Mouse (Mus musculus) heart, adult 2 months (tissue): ENCODE results near the gene Syngr1. TPM values are rescaled to one million over a fixed set of nuclear protein-coding genes. Genes with fewer than 3 reads are reported as not detected.

ENCODE experiments used
- DNase-seq, 2 experiments: peaks; one replicate each; pipeline ENCODE4 v3.0.0; 2021
- H3K27ac ChIP-seq: fragments of 200-600 bp; 2 replicates; pipeline ENCODE4 v1.8.1; 2022
- H3K27me3 ChIP-seq: fragments of 200-500 bp; 2 replicates; pipeline ENCODE4 v1.6.1; 2012; ENCODE audit warnings: mild to moderate bottlenecking, low read length, inconsistent platforms, mixed read lengths; ENCODE audit not compliant: control insufficient read depth, insufficient read depth
- H3K36me3 ChIP-seq: fragments of 200-500 bp; 2 replicates; pipeline ENCODE4 v1.6.1; 2012; ENCODE audit warnings: low read length, inconsistent platforms; ENCODE audit not compliant: control insufficient read depth, insufficient read depth
- H3K4me1 ChIP-seq: fragments of 200-500 bp; 2 replicates; pipeline ENCODE4 v1.6.1; 2011; ENCODE audit warnings: low read length; ENCODE audit not compliant: control insufficient read depth, insufficient read depth
- H3K4me3 ChIP-seq: fragments of 200-600 bp; 2 replicates; pipeline ENCODE4 v1.8.1; 2022
- H3K79me2 ChIP-seq: fragments of 200-500 bp; replicated peaks from 2 replicates; pipeline ENCODE4 v1.6.1; 2012; ENCODE audit warnings: mild to moderate bottlenecking, inconsistent platforms, low read length, moderate library complexity, mixed read lengths; ENCODE audit not compliant: control insufficient read depth, insufficient read depth
- H3K9ac ChIP-seq: fragments of 200-500 bp; 2 replicates; pipeline ENCODE4 v1.6.1; 2012; ENCODE audit warnings: low read depth, mild to moderate bottlenecking, control low read depth, inconsistent platforms, low read length, mixed read lengths
- CTCF ChIP-seq: fragments of 200-600 bp; IDR thresholded peaks from 2 replicates; pipeline ENCODE4 v1.8.1; 2022; ENCODE audit warnings: antibody characterized with exemption, mild to moderate bottlenecking, moderate library complexity
- EP300 ChIP-seq: fragments of 200-500 bp; IDR thresholded peaks from 2 replicates; pipeline ENCODE4 v1.6.1; 2011; ENCODE audit warnings: low read depth, low read length, control low read depth; ENCODE audit not compliant: insufficient read depth
- POLR2A ChIP-seq: fragments of 200-500 bp; IDR thresholded peaks from 2 replicates; pipeline ENCODE4 v1.6.1; 2011; ENCODE audit warnings: mild to moderate bottlenecking, low read depth, low read length, control low read depth; ENCODE audit not compliant: insufficient read depth
- WGBS: fragments of 180-500 bp; shearing (Covaris S2); methylation state at CpG from one replicate; pipeline ENCODE4 v1.1.7; 2018; 5-methylcytosine and 5-hydroxymethylcytosine counted together
- intact Hi-C: fragments of 180-260 bp; cut with DNase I; formaldehyde crosslinking; loops from one replicate; pipeline ENCODE4 v1.15.1; 2025
- polyA plus RNA-seq: library from polyadenylated mRNA; depleted of rRNA; stranded (reverse); fragments of >200 nt; gene quantifications from 2 replicates; pipeline ENCODE4 v1.2.3, GENCODE M21; 2012
- total RNA-seq, 2 experiments: library from RNA; stranded (reverse); gene quantifications; 2 replicates each; pipeline ENCODE4 v1.2.3; 2021

Gene Syngr1
- total and polyA plus RNA-seq, 3 experiments, result 69.6 to 247 (median 95.0) TPM

GRCm38 (mm10) chr15:80076338-80077136 lies 14.6 kb upstream of the Syngr1 start:
- H3K9ac ChIP-seq, result no peak overlapping the region
- H3K79me2 ChIP-seq, result no peaks in the 10 kb centered on the region
- 18% methylated on average over 2 of the region's 2 CpGs for WGBS
- peaks cover 27% of the 10 kb centered on the region for H3K4me1 ChIP-seq
- H3K27me3 ChIP-seq, result no peaks in the 10 kb centered on the region
- intact Hi-C loops, result loop anchor here (2.0 to 10.0 kb wide), 2 partner anchors 62 to 332 kb away; partner anchors contain the start of genes Pdgfb and Sun2
- peak overlapping the region; percentile 15; the same call in 1 of the 2 replicates for H3K27ac ChIP-seq
- H3K36me3 ChIP-seq, result peaks cover 18% of the 10 kb centered on the region
- TF ChIP-seq EP300, result peak; percentile 94
- TF ChIP-seq POLR2A, result 0 out of 2 replicates have a peak, but pooled peaks have one; percentile 37
- no peak; the same call in 1 of the 2 replicates for TF ChIP-seq CTCF
- DNase-seq, result peak; percentile 67 to 83
- no peak overlapping the region for H3K4me3 ChIP-seq

- Histone ChIP-seq H3K27me3 (no peaks in the 10 kb centered on the region), H3K9ac (no peak overlapping the region), H3K4me1 (peaks cover 20% of the 10 kb centered on the region), H3K4me3 (no peak overlapping the region), H3K27ac (no peak overlapping the region), H3K79me2 (no peaks in the 10 kb centered on the region), H3K36me3 (peaks cover 23% of the 10 kb centered on the region)
- intact Hi-C loops, result loop anchor here (10.0 kb wide), 1 partner anchor 333 kb away; the partner anchor contains the start of gene Sun2
- DNase-seq, result peak in 1 of 2 experiments; percentile 34
- TF ChIP-seq POLR2A (no peak), CTCF (peak; percentile 40), EP300 (no peak)
- WGBS, result 64% methylated on average over 11 of the region's 11 CpGs
Measured at GRCm38 (mm10) chr15:80078058-80078814, 12.9 kb upstream of the Syngr1 start.

DNA sequence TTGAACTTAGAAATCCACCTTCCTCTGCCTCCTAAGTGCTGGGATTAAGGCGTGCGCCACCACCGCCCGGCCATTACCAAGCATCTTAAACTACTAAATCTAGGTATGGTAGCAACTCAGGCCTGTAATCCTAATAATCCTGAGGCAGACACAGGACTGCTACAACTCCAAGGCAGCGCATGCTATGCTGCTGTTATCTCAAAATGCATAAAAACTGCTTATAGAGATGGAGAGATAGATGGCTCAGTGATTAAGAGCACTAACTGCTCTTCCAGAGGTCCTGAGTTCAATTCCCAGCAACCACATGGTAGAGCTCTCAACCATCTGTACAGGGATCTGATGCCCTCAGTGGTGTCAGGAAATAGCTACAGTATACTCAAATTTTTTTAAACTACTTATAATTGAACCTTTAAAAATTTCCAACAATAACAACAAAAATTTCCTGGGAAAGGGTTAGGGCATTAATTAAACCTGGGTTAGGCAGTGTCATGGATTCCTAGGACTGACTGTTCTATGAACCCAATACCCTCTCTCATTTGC lies 11.9 kb upstream of the Syngr1 start:
- no peaks in the 10 kb centered on the region for H3K27me3 ChIP-seq
- TF ChIP-seq CTCF (no peak), POLR2A (no peak), EP300 (no peak)
- WGBS, result 91% methylated on average over 5 of the region's 5 CpGs
- peaks cover 19% of the 10 kb centered on the region for H3K4me1 ChIP-seq
- H3K9ac ChIP-seq, result no peak overlapping the region
- no peak for DNase-seq
- no peak overlapping the region for H3K4me3 ChIP-seq
- H3K79me2 ChIP-seq, result no peaks in the 10 kb centered on the region
- intact Hi-C loops, result loop anchor here (10.0 kb wide), 1 partner anchor 334 kb away; the partner anchor contains the start of gene Sun2
- no peak overlapping the region for H3K27ac ChIP-seq
- H3K36me3 ChIP-seq, result peaks cover 23% of the 10 kb centered on the region

DNA sequence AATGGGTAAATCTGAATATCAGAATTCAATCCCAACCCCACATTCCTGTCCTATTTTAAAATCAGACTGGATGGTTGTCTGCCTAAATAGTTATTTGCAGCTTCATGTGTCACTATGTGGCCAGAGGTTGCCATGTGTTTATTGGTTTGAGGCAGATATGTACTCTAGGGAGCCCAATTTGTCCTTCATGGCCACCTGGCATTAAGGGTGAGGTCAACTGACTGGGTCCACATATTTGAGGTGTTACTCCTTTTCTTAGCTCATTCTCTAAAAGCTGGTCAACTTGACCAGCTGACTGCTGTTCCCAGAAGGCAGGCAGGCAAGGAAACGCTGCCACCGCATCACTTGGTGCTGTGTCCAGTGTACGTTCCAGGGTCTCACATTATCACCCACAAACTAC lies 11.2 kb upstream of the Syngr1 start:
- H3K36me3 ChIP-seq, result peaks cover 23% of the 10 kb centered on the region
- H3K9ac ChIP-seq, result no peak overlapping the region
- intact Hi-C loops, result loop anchor here (1.0 to 10.0 kb wide), 3 partner anchors 134 to 335 kb away; partner anchors contain the start of genes Cbx6, Npcd and Sun2
- no peaks in the 10 kb centered on the region for H3K27me3 ChIP-seq
- H3K27ac ChIP-seq, result no peak overlapping the region
- TF ChIP-seq POLR2A (no peak), CTCF (no peak), EP300 (no peak)
- H3K4me1 ChIP-seq, result peaks cover 16% of the 10 kb centered on the region
- no peak overlapping the region for H3K4me3 ChIP-seq
- no peak for DNase-seq
- WGBS, result 81% methylated on average over 3 of the region's 3 CpGs
- H3K79me2 ChIP-seq, result no peaks in the 10 kb centered on the region

DNA sequence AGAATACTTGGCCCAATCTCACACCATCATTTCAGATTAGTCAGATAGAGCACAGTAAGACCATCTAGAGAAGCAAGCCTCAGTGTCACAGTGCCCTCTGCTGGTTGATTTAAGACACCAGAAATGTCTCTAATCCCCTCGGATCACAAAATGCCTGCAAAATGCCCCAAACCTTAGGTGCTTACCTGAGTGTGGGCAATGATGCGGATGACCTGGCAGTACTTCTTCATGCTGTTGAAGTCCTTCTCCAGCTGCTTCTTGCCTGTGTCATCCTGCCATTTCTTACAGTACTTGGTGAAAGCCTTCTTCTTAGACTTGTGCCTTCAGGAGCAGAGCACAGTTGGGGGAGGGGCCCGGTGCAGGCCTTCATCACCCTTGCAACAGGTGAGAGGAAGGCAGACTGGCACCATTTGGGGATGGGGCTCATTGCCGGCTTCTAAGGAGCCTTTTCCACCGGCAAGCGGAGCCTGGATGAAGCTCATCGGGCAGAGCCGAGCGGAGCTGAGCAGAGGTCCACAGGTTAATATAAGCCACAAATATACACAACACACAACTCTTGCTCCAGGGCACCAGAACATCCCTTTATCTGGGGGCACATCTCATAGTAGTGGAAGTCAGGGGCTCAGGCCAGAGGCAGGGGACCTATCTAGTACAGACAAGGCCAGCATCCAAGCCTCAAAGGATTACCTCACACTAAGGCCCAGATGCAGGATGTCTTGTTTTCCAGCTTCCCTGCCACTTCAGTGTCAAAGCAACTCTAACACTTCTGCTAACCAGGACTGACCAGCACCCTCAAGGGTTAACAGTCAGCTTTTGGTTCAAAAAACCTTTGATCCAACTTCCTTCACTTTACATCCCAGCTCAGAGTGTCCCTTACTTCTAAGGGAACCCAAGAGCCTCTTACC lies 10.2 kb upstream of the Syngr1 start:
- Histone ChIP-seq H3K9ac (peak overlapping the region; percentile 5), H3K4me3 (no peak overlapping the region), H3K27me3 (no peaks in the 10 kb centered on the region), H3K27ac (no peak overlapping the region), H3K4me1 (peaks cover 12% of the 10 kb centered on the region), H3K36me3 (peaks cover 23% of the 10 kb centered on the region), H3K79me2 (no peaks in the 10 kb centered on the region)
- WGBS, result 57% methylated on average over 9 of the region's 9 CpGs
- no peak for DNase-seq
- intact Hi-C loops, result loop anchor here (1.0 to 5.0 kb wide), 2 partner anchors 135 to 249 kb away; partner anchors contain the start of genes Cbx6 and Npcd
- TF ChIP-seq EP300 (no peak), CTCF (peak; percentile 80)
